Mouse (Mus musculus) embryo, embryonic 10.5 days (tissue): ENCODE results near the gene Bmp6.

Experiments
- DNase-seq: peaks from one replicate; pipeline ENCODE4 v3.0.0-alpha.2; 2015; ENCODE audit warnings: low spot score

Bmp6 gene

GRCm38 (mm10) chr13:38344713-38345430, at the start of gene Bmp6:
Gene Bmp6, plus strand, starts transcription at chr13:38345107.
- DNase-seq, result peak; percentile 89

GRCm38 (mm10) chr13:38296166-38296565, 48.7 kb upstream of the Bmp6 start:
- no peak for DNase-seq

GRCm38 (mm10) chr13:38296601-38297000, 48.3 kb upstream of the Bmp6 start:
- DNase-seq, result no peak

DNA sequence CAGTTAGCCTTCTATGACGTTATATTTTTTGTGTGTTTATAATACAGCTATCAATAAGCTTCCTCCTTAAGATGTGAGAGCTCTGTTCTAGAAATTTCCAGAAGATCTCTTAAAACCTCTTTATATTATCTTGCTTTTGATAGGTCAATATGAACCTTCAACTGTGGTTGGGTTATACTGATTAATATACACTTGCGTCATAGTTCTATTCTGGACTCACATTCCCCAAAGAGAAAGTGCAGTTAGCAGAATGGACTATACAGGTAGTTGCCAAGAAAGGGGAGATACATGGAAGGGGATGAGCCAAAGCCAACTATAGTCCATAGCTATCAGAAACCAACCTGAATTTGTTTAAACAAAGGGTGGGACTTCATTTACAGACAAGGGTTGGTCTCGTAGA, 33.8 kb upstream of the Bmp6 start:
- no peak for DNase-seq

- no peak for DNase-seq
Measured at GRCm38 (mm10) chr13:38312357-38313040, 32.4 kb upstream of the Bmp6 start.

GRCm38 (mm10) chr13:38314590-38314989, 30.3 kb upstream of the Bmp6 start:
- no peak for DNase-seq

DNA sequence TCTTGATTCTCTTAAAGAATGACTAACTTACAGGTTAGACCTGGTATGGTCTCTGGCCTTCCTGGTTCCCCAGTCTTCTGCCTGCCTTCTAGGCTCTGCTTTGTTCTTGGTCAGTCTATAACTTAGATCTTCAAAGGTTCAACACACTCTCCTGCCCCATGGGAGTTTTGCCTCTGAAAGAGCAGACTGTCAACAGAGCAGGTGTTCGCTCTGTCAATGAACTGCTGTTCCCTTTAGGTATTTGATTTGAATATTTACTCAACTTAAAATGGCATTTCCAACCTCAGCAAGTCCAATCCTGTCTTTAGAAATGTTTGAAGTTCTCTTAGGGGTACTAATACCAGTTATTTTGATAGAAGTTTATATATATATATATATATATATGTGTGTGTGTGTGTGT, 26.5 kb upstream of the Bmp6 start:
- no peak for DNase-seq

- no peak for DNase-seq
Measured at GRCm38 (mm10) chr13:38320354-38320753, 24.6 kb upstream of the Bmp6 start.

- peak; percentile 14 for DNase-seq
Measured at GRCm38 (mm10) chr13:38324452-38324851, 20.5 kb upstream of the Bmp6 start.

DNA sequence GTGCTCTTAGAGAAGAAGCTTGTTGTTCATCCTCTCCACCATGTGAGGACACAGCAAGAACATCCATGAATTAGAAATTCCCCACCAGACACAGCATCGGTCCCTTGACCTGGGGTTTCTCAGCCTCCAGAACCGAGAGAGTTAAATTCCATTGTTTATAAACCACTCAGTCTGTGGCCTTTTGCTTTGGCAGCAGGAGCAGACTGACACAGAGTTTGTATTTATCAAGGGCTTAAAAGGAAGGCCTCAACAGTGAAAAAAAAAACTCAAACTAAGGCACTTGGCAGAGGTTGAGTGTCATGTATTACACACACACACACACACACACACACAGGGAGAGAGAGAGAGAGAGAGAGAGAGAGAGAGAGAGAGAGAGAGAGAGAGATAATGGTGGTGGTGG, 17.5 kb upstream of the Bmp6 start:
- no peak for DNase-seq

DNA sequence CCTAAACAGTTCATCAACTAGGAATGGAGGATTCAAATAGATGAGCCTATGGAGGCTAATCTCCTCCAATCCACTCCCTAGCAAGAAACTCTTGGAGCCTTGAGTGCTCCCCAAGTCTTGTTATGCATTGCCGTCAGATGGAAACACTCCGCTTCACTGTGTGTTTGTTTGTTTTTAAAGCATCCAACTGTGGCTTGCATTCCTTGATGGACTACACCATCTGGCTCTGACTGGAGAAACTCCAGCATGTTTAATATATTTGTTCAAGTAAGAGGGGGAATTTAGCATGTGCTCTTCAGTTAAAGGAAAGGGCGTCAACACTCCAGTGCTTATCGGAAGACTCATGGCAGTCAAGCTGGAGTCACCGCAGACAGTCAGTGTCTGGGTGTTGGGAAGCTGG, 11.4 kb upstream of the Bmp6 start:
- no peak for DNase-seq

- DNase-seq, result peak; percentile 83
Measured at GRCm38 (mm10) chr13:38342598-38342997, 2.3 kb upstream of the Bmp6 start.

GRCm38 (mm10) chr13:38343202-38343601, 1.7 kb upstream of the Bmp6 start:
- DNase-seq, result no peak

DNA sequence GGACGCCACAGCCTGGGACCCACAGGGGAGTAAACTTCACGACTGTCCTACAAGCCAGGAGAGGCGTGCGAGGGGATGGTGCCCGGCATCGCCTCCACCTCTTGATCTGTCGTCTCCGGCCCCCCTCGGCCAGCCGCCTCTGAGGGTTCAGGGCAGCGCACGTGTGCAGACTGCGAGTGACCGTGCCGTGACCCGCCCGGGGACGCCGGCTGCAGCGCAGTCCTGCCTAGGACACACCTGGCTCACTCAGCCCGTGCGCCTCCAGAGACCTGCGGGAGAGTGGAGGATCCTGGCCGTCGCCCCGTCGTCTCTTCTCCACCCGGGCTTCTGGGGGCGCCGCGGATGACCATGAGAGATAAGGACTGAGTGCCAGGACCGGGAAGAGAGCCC, 519 bp downstream of the Bmp6 start:
- no peak for DNase-seq

GRCm38 (mm10) chr13:38346096-38346915, 1.4 kb downstream of the Bmp6 start:
- peak; percentile 30 for DNase-seq

GRCm38 (mm10) chr13:38347021-38347774, 2.3 kb downstream of the Bmp6 start:
- DNase-seq, result peak; percentile 66

DNA sequence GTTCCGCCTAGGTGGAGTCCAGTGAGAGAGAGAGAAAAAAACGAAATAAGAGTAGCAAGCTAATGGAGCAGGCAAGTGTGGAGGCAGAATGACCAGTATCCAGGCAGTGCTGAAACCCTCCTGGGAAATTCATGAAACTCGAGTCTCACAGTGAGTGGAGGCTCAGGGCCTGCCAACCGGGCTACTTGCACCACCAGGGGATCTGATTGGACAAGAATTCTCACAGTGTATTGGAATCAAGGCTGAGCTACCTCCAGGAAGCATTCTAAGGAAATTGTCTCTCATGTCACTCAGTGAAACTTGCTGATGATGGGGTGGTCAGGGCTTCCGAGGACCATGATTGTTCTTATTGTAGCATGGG, 2.8 kb downstream of the Bmp6 start:
- DNase-seq, result peak; percentile 30

- no peak for DNase-seq
Measured at GRCm38 (mm10) chr13:38349046-38349445, 4.1 kb downstream of the Bmp6 start.

GRCm38 (mm10) chr13:38349818-38350217, 4.9 kb downstream of the Bmp6 start:
- DNase-seq, result no peak

DNA sequence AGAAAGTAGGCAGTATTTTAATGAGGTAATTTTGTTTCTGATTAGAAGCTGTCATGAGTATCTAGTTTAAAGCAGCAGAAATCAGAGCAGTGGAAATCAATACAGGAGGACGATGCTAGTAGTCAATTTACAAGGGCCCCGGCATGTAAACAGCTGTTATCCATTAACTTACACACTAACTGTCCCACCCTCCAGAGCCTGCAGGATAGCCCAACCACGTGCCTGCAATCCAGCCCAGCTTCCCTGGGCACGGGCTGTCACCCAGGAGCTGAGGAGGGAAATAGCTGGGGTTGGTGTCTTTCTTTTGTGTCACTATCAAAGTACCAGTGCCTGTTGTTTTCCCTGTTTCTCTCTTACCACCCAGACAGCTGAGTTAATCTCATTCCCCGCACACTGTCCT, 7.1 kb downstream of the Bmp6 start:
- peak; percentile 43 for DNase-seq

GRCm38 (mm10) chr13:38352986-38353385, 8.1 kb downstream of the Bmp6 start:
- DNase-seq, result no peak
